Mouse (Mus musculus): ENCODE measurements around the gene Csrp2. TPM values are rescaled to one million over a fixed set of nuclear protein-coding genes. Genes with fewer than 3 reads are reported as not detected.

Csrp2 gene
- total RNA-seq, 1 experiment = 252 TPM

DNA sequence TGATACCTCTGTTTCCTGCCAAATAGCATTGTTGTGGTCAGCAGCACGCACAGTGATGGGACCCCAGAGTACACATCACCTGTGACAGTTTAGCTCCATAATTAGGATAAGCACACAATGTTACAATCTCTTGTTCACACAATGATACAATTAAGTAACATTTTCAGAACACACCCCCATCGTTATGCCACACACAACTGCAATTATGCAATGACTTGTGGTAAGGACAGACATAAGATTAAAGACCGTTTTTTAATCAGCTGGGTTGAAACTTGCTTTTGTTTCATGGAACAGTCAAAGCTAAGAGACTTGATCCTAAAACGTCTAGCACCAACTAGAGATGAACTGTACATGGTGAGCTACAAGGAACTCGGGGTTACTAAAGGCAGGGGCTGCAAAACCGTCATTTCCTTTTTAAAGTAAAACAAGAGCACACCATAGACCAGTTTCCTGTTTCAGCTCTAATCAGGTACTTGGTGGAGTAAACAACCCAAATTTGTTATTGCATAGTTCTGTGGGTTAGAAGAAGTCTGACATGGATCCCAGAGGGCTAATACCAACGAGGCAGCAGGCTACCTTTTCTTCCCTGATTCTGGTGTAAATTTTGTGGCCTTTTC is 28.8 kb upstream of the Csrp2 start:
- Histone ChIP-seq H3K9me3 (ENCODE audit: control insufficient read depth, insufficient read depth, low read depth, low read length) (no peaks in the 10 kb centered on the region), H3K4me1 (ENCODE audit: control insufficient read depth in 2 of 2, insufficient read depth in 2 of 2, low read length in 2 of 2, poor library complexity in 1 of 2) (peaks cover 0 to 3% of the 10 kb centered on the region in 2 experiments; a peak in 2 of 4 replicates), H3K4me3 (ENCODE audit: insufficient read depth in 1 of 2, low read depth in 1 of 2, low read length in 2 of 2, poor library complexity in 1 of 2, severe bottlenecking in 1 of 2) (no peak overlapping the region), H3K27ac (ENCODE audit: insufficient read depth, low read depth, low read length, poor library complexity, severe bottlenecking) (no peak overlapping the region), H3K9ac (ENCODE audit: insufficient read depth, low read depth, low read length, poor library complexity, severe bottlenecking) (no peak overlapping the region), H3K36me3 (ENCODE audit: control insufficient read depth, insufficient read depth, low read length, poor library complexity, severe bottlenecking) (no peaks in the 10 kb centered on the region)
- TF ChIP-seq MAFK (IDR thresholded peaks at IDR 0.05; ENCODE audit: insufficient read depth, low read depth, low read length) (no peak), ZC3H11A (IDR thresholded peaks at IDR 0.05; ENCODE audit: borderline replicate concordance, low read depth, low read length) (no peak), CHD2 (IDR thresholded peaks at IDR 0.05; ENCODE audit: low read depth, low read length) (no peak), ZNF384 (IDR thresholded peaks at IDR 0.05; ENCODE audit: low read depth, low read length) (no peak), HCFC1 (IDR thresholded peaks at IDR 0.05; ENCODE audit: borderline replicate concordance, insufficient read depth, low read length) (no peak)
- DNase-seq (ENCODE audit: low read depth, low spot score) = no peak
- in situ Hi-C loops (cut with MboI; ENCODE audit: low sequenced_read_pairs in 2 of 2, unreplicated experiment in 2 of 2) = no loop called here

DNA sequence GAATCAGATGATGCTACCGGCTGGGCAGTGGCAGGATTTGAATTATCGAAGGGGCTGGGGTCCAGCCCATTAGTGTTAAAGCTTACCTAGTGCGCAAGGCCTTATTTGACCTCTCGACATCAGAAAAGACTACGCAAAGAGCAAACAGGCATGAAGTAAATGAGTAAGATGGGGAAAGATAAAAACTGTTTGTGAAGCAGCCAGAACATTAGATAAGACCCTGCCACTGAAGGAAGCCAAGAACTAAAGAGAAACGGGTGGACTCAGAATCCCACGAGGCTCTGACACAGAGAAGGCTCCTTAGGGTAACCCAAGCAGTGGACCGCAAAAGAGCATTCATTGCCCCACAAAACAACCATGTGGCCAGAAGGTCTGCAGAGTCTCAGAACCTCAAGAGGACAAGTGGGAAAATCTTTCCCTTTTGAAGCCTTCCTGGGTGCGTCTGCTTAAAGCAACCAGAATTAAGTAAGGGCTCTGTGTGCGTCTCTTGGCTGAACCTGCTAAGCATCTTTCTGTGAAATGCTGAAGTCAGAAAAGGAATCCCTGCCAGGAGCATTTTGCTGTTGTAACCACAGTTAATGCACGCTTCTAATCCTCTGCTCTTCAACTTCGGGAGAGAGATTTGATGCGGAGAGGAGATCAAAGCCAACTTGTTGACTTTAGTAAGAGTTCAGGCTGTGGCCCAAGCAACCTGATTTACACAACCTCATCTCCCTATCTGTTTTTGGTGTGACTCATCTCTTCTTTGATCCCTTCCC is 19.7 kb upstream of the Csrp2 start:
- peaks cover 0 to 6% of the 10 kb centered on the region in 2 experiments; a peak in 2 of 4 replicates for H3K4me1 ChIP-seq (ENCODE audit: control insufficient read depth in 2 of 2, insufficient read depth in 2 of 2, low read length in 2 of 2, poor library complexity in 1 of 2)
- DNase-seq (ENCODE audit: low read depth, low spot score) = no peak
- no peak overlapping the region for H3K4me3 ChIP-seq (ENCODE audit: insufficient read depth in 1 of 2, low read depth in 1 of 2, low read length in 2 of 2, poor library complexity in 1 of 2, severe bottlenecking in 1 of 2)
- no peaks in the 10 kb centered on the region for H3K9me3 ChIP-seq (ENCODE audit: control insufficient read depth, insufficient read depth, low read depth, low read length)
- no peak overlapping the region for H3K27ac ChIP-seq (ENCODE audit: insufficient read depth, low read depth, low read length, poor library complexity, severe bottlenecking)
- TF ChIP-seq HCFC1 (IDR thresholded peaks at IDR 0.05; ENCODE audit: borderline replicate concordance, insufficient read depth, low read length) (no peak), ZNF384 (IDR thresholded peaks at IDR 0.05; ENCODE audit: low read depth, low read length) (no peak), MAFK (IDR thresholded peaks at IDR 0.05; ENCODE audit: insufficient read depth, low read depth, low read length) (no peak), ZC3H11A (IDR thresholded peaks at IDR 0.05; ENCODE audit: borderline replicate concordance, low read depth, low read length) (no peak), CHD2 (IDR thresholded peaks at IDR 0.05; ENCODE audit: low read depth, low read length) (no peak)
- H3K36me3 ChIP-seq (ENCODE audit: control insufficient read depth, insufficient read depth, low read length, poor library complexity, severe bottlenecking) = no peaks in the 10 kb centered on the region
- H3K9ac ChIP-seq (ENCODE audit: insufficient read depth, low read depth, low read length, poor library complexity, severe bottlenecking) = no peak overlapping the region
- in situ Hi-C loops (cut with MboI; ENCODE audit: low sequenced_read_pairs in 2 of 2, unreplicated experiment in 2 of 2) = no loop called here

DNA sequence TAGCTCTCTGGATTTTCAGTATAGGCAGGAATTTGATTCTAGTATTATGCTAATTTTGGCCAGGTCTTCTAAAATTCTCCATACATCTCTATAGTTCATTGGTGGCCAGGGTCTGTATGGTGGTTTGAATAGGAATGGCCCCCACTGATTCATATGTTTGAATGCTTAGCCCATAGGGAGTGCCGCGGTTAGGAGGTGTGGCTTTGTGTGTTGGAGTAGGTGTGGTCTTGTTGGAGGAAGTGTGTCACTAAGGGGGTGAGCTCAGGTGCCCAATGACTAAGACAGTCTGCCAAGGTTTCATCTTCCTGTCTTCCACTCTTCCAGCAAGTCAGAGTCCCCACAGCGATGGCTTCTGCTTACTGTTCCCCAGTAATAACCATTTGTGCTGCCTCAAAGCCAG is 15.7 kb upstream of the Csrp2 start:
- no peak for DNase-seq (ENCODE audit: low read depth, low spot score)
- no peak overlapping the region for H3K4me3 ChIP-seq (ENCODE audit: insufficient read depth in 1 of 2, low read depth in 1 of 2, low read length in 2 of 2, poor library complexity in 1 of 2, severe bottlenecking in 1 of 2)
- TF ChIP-seq ZC3H11A (IDR thresholded peaks at IDR 0.05; ENCODE audit: borderline replicate concordance, low read depth, low read length) (no peak), ZNF384 (IDR thresholded peaks at IDR 0.05; ENCODE audit: low read depth, low read length) (no peak), MAFK (IDR thresholded peaks at IDR 0.05; ENCODE audit: insufficient read depth, low read depth, low read length) (no peak), CHD2 (IDR thresholded peaks at IDR 0.05; ENCODE audit: low read depth, low read length) (no peak), HCFC1 (IDR thresholded peaks at IDR 0.05; ENCODE audit: borderline replicate concordance, insufficient read depth, low read length) (no peak)
- peaks cover 0 to 6% of the 10 kb centered on the region in 2 experiments; a peak in 2 of 4 replicates for H3K4me1 ChIP-seq (ENCODE audit: control insufficient read depth in 2 of 2, insufficient read depth in 2 of 2, low read length in 2 of 2, poor library complexity in 1 of 2)
- in situ Hi-C loops (cut with MboI; ENCODE audit: low sequenced_read_pairs in 2 of 2, unreplicated experiment in 2 of 2) = no loop called here
- H3K9ac ChIP-seq (ENCODE audit: insufficient read depth, low read depth, low read length, poor library complexity, severe bottlenecking) = no peak overlapping the region
- H3K36me3 ChIP-seq (ENCODE audit: control insufficient read depth, insufficient read depth, low read length, poor library complexity, severe bottlenecking) = no peaks in the 10 kb centered on the region
- H3K27ac ChIP-seq (ENCODE audit: insufficient read depth, low read depth, low read length, poor library complexity, severe bottlenecking) = no peak overlapping the region; the same call in 1 of the 2 replicates
- H3K9me3 ChIP-seq (ENCODE audit: control insufficient read depth, insufficient read depth, low read depth, low read length) = 0 out of 2 replicates have a peak, but pooled peaks cover 3% of the 10 kb centered on the region

DNA sequence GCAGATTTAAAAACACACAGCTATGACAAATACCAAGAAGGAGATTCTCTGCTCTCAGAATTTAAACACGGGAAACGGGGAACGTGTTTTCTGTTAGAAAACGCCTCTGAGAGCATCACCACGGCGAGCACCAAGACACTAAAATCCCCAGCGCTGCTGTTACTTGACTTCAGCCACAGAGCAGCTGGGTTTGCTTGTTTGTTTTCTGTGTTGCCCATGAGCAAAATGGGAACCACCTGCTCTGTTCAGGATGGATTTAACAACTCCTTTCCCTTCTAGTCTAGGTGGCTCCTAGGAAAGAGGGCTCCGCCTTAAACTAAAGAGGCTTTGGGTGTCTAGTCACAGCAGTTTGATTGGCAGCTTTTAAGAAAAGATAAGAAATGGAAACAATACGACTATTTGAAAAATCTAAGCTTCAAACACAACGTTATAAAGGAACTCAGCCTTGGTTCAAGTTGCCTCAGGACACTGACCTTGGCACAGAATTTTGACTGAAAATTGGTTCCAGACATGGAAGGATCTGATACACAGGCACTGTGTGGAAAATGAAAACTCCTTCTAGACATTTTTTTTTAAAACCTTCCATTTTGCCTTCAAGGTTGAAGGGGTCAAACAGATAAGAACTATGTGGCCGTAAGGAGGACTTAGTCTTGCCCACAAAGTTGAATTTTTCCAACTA is 2.8 kb upstream of the Csrp2 start:
- in situ Hi-C loops (cut with MboI; ENCODE audit: low sequenced_read_pairs in 2 of 2, unreplicated experiment in 2 of 2) = no loop called here
- no peak overlapping the region for H3K27ac ChIP-seq (ENCODE audit: insufficient read depth, low read depth, low read length, poor library complexity, severe bottlenecking)
- peaks cover 1 to 4% of the 10 kb centered on the region in 2 experiments; a peak in 3 of 4 replicates for H3K4me1 ChIP-seq (ENCODE audit: control insufficient read depth in 2 of 2, insufficient read depth in 2 of 2, low read length in 2 of 2, poor library complexity in 1 of 2)
- DNase-seq (ENCODE audit: low read depth, low spot score) = no peak
- no peak overlapping the region for H3K4me3 ChIP-seq (ENCODE audit: insufficient read depth in 1 of 2, low read depth in 1 of 2, low read length in 2 of 2, poor library complexity in 1 of 2, severe bottlenecking in 1 of 2)
- H3K9me3 ChIP-seq (ENCODE audit: control insufficient read depth, insufficient read depth, low read depth, low read length) = peaks cover 11% of the 10 kb centered on the region
- TF ChIP-seq ZC3H11A (IDR thresholded peaks at IDR 0.05; ENCODE audit: borderline replicate concordance, low read depth, low read length) = no peak
- TF ChIP-seq MAFK (IDR thresholded peaks at IDR 0.05; ENCODE audit: insufficient read depth, low read depth, low read length) = no peak
- no peak for TF ChIP-seq CHD2 (IDR thresholded peaks at IDR 0.05; ENCODE audit: low read depth, low read length)
- TF ChIP-seq HCFC1 (IDR thresholded peaks at IDR 0.05; ENCODE audit: borderline replicate concordance, insufficient read depth, low read length) = no peak
- no peak for TF ChIP-seq ZNF384 (IDR thresholded peaks at IDR 0.05; ENCODE audit: low read depth, low read length)
- no peak overlapping the region for H3K9ac ChIP-seq (ENCODE audit: insufficient read depth, low read depth, low read length, poor library complexity, severe bottlenecking)
- no peaks in the 10 kb centered on the region for H3K36me3 ChIP-seq (ENCODE audit: control insufficient read depth, insufficient read depth, low read length, poor library complexity, severe bottlenecking)
